Mouse (Mus musculus) natural killer cell, adult 2 months (primary cell): Measurements from ENCODE around the gene Ccdc87.
"Not testable (repeated sequence)": the region's sequence is repeated elsewhere in the genome, so short reads cannot be mapped to it uniquely, and the experiment has no call there.

Experiments used
- DNase-seq, 2 experiments: peaks; one replicate each; pipeline ENCODE4 v3.0.0; 2022; ENCODE audit warnings: low spot score in 2 of 2

Gene Ccdc87

GRCm38 (mm10) chr19:4838526-4839140 is 533 bp upstream of the Ccdc87 start:
- no peak for DNase-seq

GRCm38 (mm10) chr19:4840848-4841247 is 1.7 kb downstream of the Ccdc87 start:
- DNase-seq = no peak

- DNase-seq = no peak
These were observed 3.4 kb downstream of the Ccdc87 start for GRCm38 (mm10) chr19:4842611-4843010.

- no peak for DNase-seq
These were observed 6.7 kb downstream of the Ccdc87 start for GRCm38 (mm10) chr19:4845846-4846245.

GRCm38 (mm10) chr19:4847490-4847889 is 8.3 kb downstream of the Ccdc87 start:
- peak in 1 of 2 experiments; percentile 10 for DNase-seq

- no peak for DNase-seq
These were observed 10.6 kb downstream of the Ccdc87 start for GRCm38 (mm10) chr19:4849800-4850199.

- no peak for DNase-seq
These were observed 11.1 kb downstream of the Ccdc87 start for GRCm38 (mm10) chr19:4850281-4850680.

GRCm38 (mm10) chr19:4854552-4855469 is 15.6 kb downstream of the Ccdc87 start, which contains the start of gene Ctsf:
TSS of gene Ctsf (plus strand) at chr19:4855130.
- DNase-seq = peak; percentile 32 to 35

GRCm38 (mm10) chr19:4855470-4855820 is 16.3 kb downstream of the Ccdc87 start:
- DNase-seq = no peak

- DNase-seq = no peak
These were observed 16.8 kb downstream of the Ccdc87 start for GRCm38 (mm10) chr19:4855951-4856350.

GRCm38 (mm10) chr19:4859081-4859480 is 19.9 kb downstream of the Ccdc87 start:
- no peak for DNase-seq

GRCm38 (mm10) chr19:4863048-4863447 is 23.9 kb downstream of the Ccdc87 start:
- no peak for DNase-seq

GRCm38 (mm10) chr19:4865147-4865546 is 26.0 kb downstream of the Ccdc87 start:
- no peak for DNase-seq

GRCm38 (mm10) chr19:4874613-4875012 is 35.4 kb downstream of the Ccdc87 start:
- DNase-seq = not testable (repeated sequence)

GRCm38 (mm10) chr19:4876241-4876640 is 37.1 kb downstream of the Ccdc87 start:
- DNase-seq = no peak

- DNase-seq = no peak
These were observed 37.6 kb downstream of the Ccdc87 start for GRCm38 (mm10) chr19:4876755-4877154.

GRCm38 (mm10) chr19:4877785-4878184 is 38.6 kb downstream of the Ccdc87 start, which contains the start of gene Actn3:
TSS of gene Actn3 (minus strand) at chr19:4877909.
- no peak for DNase-seq

GRCm38 (mm10) chr19:4878405-4879323 is 39.5 kb downstream of the Ccdc87 start, which contains the start of gene Zdhhc24:
TSS of gene Zdhhc24 (plus strand) at chr19:4878668.
- DNase-seq = peak; percentile 94 to 95

GRCm38 (mm10) chr19:4879324-4879703 is 40.1 kb downstream of the Ccdc87 start:
- DNase-seq = no peak

- no peak for DNase-seq
These were observed 44.8 kb downstream of the Ccdc87 start for GRCm38 (mm10) chr19:4883961-4884360.

GRCm38 (mm10) chr19:4889791-4890190 is 50.6 kb downstream of the Ccdc87 start:
- DNase-seq = no peak

GRCm38 (mm10) chr19:4891798-4892197 is 52.6 kb downstream of the Ccdc87 start:
- no peak for DNase-seq
